Mouse (Mus musculus) CH12.LX (cell line): ENCODE results near the gene Serpine1.

Experiments
- JUN ChIP-seq: IDR thresholded peaks from 2 replicates; pipeline ENCODE4 v1.6.1; 2011; ENCODE audit warnings: low read depth, mild to moderate bottlenecking, low read length, improper control_type of control experiment, moderate library complexity; ENCODE audit not compliant: insufficient read depth
- MAX ChIP-seq: IDR thresholded peaks from 2 replicates; pipeline ENCODE4 v1.6.1; 2011; ENCODE audit warnings: low read length, improper control_type of control experiment

GRCm38 (mm10) chr5:137032641-137033074, 39.4 kb downstream of the Serpine1 start:
- peak; percentile 79; the same call in 1 of the 2 replicates for TF ChIP-seq MAX
- no peak for TF ChIP-seq JUN
